Mouse (Mus musculus) NIH3T3 (cell line): ENCODE results near the gene Haao.
A peak's percentile ranks its signal among the peaks of the same experiment; 100 is the strongest.

Source experiments
- DNase-seq: peaks from one replicate; pipeline ENCODE4 v3.0.0-alpha.2; 2012; ENCODE audit warnings: low read depth

The Haao gene

GRCm38 (mm10) chr17:83847815-83848214, at the start of gene Haao:
TSS of gene Haao (minus strand) at chr17:83847963.
- DNase-seq, result no peak

GRCm38 (mm10) chr17:83897361-83897799, 49.6 kb upstream of the Haao start:
- DNase-seq, result peak; percentile 44

- peak; percentile 78 for DNase-seq
Observed at GRCm38 (mm10) chr17:83896723-83897122, 49.0 kb upstream of the Haao start.

GRCm38 (mm10) chr17:83895321-83895770, 47.6 kb upstream of the Haao start:
- DNase-seq, result peak; percentile 89

GRCm38 (mm10) chr17:83893134-83893533, 45.4 kb upstream of the Haao start:
- peak; percentile 71 for DNase-seq

GRCm38 (mm10) chr17:83891864-83892263, 44.1 kb upstream of the Haao start:
- DNase-seq, result peak; percentile 63

GRCm38 (mm10) chr17:83890373-83890696, 42.6 kb upstream of the Haao start:
- no peak for DNase-seq

GRCm38 (mm10) chr17:83889691-83890372, 42.1 kb upstream of the Haao start:
- DNase-seq, result peak; percentile 95

GRCm38 (mm10) chr17:83889329-83889690, 41.5 kb upstream of the Haao start:
- no peak for DNase-seq

- DNase-seq, result no peak
Observed at GRCm38 (mm10) chr17:83887241-83887640, 39.5 kb upstream of the Haao start.

- peak; percentile 64 for DNase-seq
Observed at GRCm38 (mm10) chr17:83886395-83886794, 38.6 kb upstream of the Haao start.

- DNase-seq, result peak; percentile 92
Observed at GRCm38 (mm10) chr17:83885750-83886149, 38.0 kb upstream of the Haao start.

- peak; percentile 93 for DNase-seq
Observed at GRCm38 (mm10) chr17:83885021-83885582, 37.3 kb upstream of the Haao start.

GRCm38 (mm10) chr17:83882788-83883187, 35.0 kb upstream of the Haao start:
- DNase-seq, result no peak

- DNase-seq, result no peak
Observed at GRCm38 (mm10) chr17:83881071-83881470, 33.3 kb upstream of the Haao start.

- DNase-seq, result no peak
Observed at GRCm38 (mm10) chr17:83880174-83880710, 32.5 kb upstream of the Haao start.

- no peak for DNase-seq
Observed at GRCm38 (mm10) chr17:83879631-83880030, 31.9 kb upstream of the Haao start.

- no peak for DNase-seq
Observed at GRCm38 (mm10) chr17:83874610-83875009, 26.8 kb upstream of the Haao start.

- peak; percentile 67 for DNase-seq
Observed at GRCm38 (mm10) chr17:83873363-83874141, 25.8 kb upstream of the Haao start.

- DNase-seq, result peak; percentile 97
Observed at GRCm38 (mm10) chr17:83872806-83873348, 25.1 kb upstream of the Haao start.

- no peak for DNase-seq
Observed at GRCm38 (mm10) chr17:83871354-83871753, 23.6 kb upstream of the Haao start.

- DNase-seq, result no peak
Observed at GRCm38 (mm10) chr17:83870385-83870784, 22.6 kb upstream of the Haao start.

GRCm38 (mm10) chr17:83866582-83866981, 18.8 kb upstream of the Haao start:
- DNase-seq, result peak; percentile 84
